Mouse (Mus musculus) layer of hippocampus, postnatal 25 days (tissue): ENCODE data around the gene Cyp4f15. TPM values are rescaled to one million over a fixed set of nuclear protein-coding genes. Genes with fewer than 3 reads are reported as not detected.

Experiments used
- total RNA-seq, 2 experiments: library from RNA; stranded (reverse); gene quantifications; 2 replicates each; pipeline ENCODE4 v1.2.3; 2021

Cyp4f15 gene
- total RNA-seq, 2 experiments from 2014 or later, result 16.1 to 20.0 TPM

Other genes with a start within 250 kb of the Cyp4f15 start
- gene Cyp4f39, start 232.9 kb upstream of the Cyp4f15 start, total RNA-seq, result not detected
- 1 to 10 TPM; 3.4 to 6.0 TPM for gene Cyp4f17, start 179.6 kb upstream of the Cyp4f15 start, total RNA-seq
- gene Cyp4f16, start 149.1 kb upstream of the Cyp4f15 start, total RNA-seq, result 10 to 100 TPM in 1 of 2 experiments, 1 to 10 TPM in 1; 7.0 to 10.3 TPM
- not detected for gene Cyp4f37, start 64.3 kb upstream of the Cyp4f15 start, total RNA-seq
- gene Cyp4f40, start 26.7 kb upstream of the Cyp4f15 start, total RNA-seq, result not detected
- 10 to 100 TPM; 85.9 to 88.6 TPM for gene Zfp871, start 102.7 kb downstream of the Cyp4f15 start, total RNA-seq
- 1 to 10 TPM; 6.2 to 6.7 TPM for gene Zfp811, start 124.3 kb downstream of the Cyp4f15 start, total RNA-seq
- gene Zfp799, start 144.6 kb downstream of the Cyp4f15 start, total RNA-seq, result 10 to 100 TPM; 29.0 to 29.2 TPM
- 10 to 100 TPM in 1 of 2 experiments, 1 to 10 TPM in 1; 9.9 to 10.5 TPM for gene Zfp870, start 206.0 kb downstream of the Cyp4f15 start, total RNA-seq
- gene Cyp4f14, start 231.7 kb downstream of the Cyp4f15 start, total RNA-seq, result 1 to 10 TPM; 4.6 to 5.3 TPM